Mouse (Mus musculus): ENCODE data around the gene Galnt12.

- no peak for TF ChIP-seq CHD2 (IDR thresholded peaks at IDR 0.05; ENCODE audit: low read depth, low read length)
- TF ChIP-seq HCFC1 (IDR thresholded peaks at IDR 0.05; ENCODE audit: borderline replicate concordance, insufficient read depth, low read length) = no peak
- no peak for TF ChIP-seq MAFK (IDR thresholded peaks at IDR 0.05; ENCODE audit: insufficient read depth, low read depth, low read length)
Measured at GRCm38 (mm10) chr4:47060900-47061299, 30.8 kb upstream of the Galnt12 start.
